Mouse (Mus musculus) forebrain, embryonic 13.5 days (tissue): ENCODE results near the gene Tha1. TPM values are rescaled to one million over a fixed set of nuclear protein-coding genes. Genes with fewer than 3 reads are reported as not detected.

ENCODE experiments used
- polyA plus RNA-seq: library from polyadenylated mRNA; unstranded; fragments of >200 nt; fragmentation: Nextera tagmentation; extraction: Ambion mirVana; gene quantifications from 2 replicates; pipeline ENCODE4 v1.2.1, GENCODE M21; 2015

The Tha1 gene
- polyA plus RNA-seq, 1 experiment from 2014 or later = 2.3 TPM

Other genes starting within 250 kb of the Tha1 start
- gene Tnrc6c, start 219.2 kb downstream of the Tha1 start, polyA plus RNA-seq = 23.7 and 24.7 TPM in 2 replicates
- 0.45 and 0.52 TPM in 2 replicates for gene Tmc8, start 91.4 kb downstream of the Tha1 start, polyA plus RNA-seq
- gene Tmc6, start 91.3 kb downstream of the Tha1 start, polyA plus RNA-seq = 1.8 and 2.1 TPM in 2 replicates
- not detected in 2 replicates for gene 6030468B19Rik, start 75.8 kb downstream of the Tha1 start, polyA plus RNA-seq
- 0.36 and 0.49 TPM in 2 replicates for gene Gm20708, start 63.8 kb downstream of the Tha1 start, polyA plus RNA-seq
- 15.9 and 17.4 TPM in 2 replicates for gene Syngr2, start 63.8 kb downstream of the Tha1 start, polyA plus RNA-seq
- gene Afmid, start 47.6 kb downstream of the Tha1 start, polyA plus RNA-seq = 7.4 and 7.5 TPM in 2 replicates
- 103 and 104 TPM in 2 replicates for gene Tk1, start 47.4 kb downstream of the Tha1 start, polyA plus RNA-seq
- 231 and 243 TPM in 2 replicates for gene Birc5, start 24.2 kb downstream of the Tha1 start, polyA plus RNA-seq
- gene Tmem235, start 12.7 kb downstream of the Tha1 start, polyA plus RNA-seq = not detected in 2 replicates
- gene Socs3, start 96.6 kb upstream of the Tha1 start, polyA plus RNA-seq = 12.4 and 13.5 TPM in 2 replicates
- 42.7 and 47.7 TPM in 2 replicates for gene Pgs1, start 112.8 kb upstream of the Tha1 start, polyA plus RNA-seq